Mouse (Mus musculus) liver, postnatal 0 days (tissue): Measurements from ENCODE around the gene Osbp. TPM values are rescaled to one million over a fixed set of nuclear protein-coding genes. Genes with fewer than 3 reads are reported as not detected.

ENCODE experiments used
- ATAC-seq: fragments of 200-750 bp; cut with Nextera tagmentation; 2 replicates; pipeline ENCODE4 v1.8.0; 2017; ENCODE audit warnings: mild to moderate bottlenecking, moderate library complexity
- DNase-seq: peaks from one replicate; pipeline ENCODE4 v3.0.0-alpha.2; 2016
- H3K27ac ChIP-seq: fragments of 300-500 bp; sonication (generic); 2 replicates; pipeline ENCODE4 v1.5.1; 2014; ENCODE audit warnings: antibody characterized with exemption, moderate library complexity, mild to moderate bottlenecking, low read depth
- H3K27me3 ChIP-seq: fragments of 300-500 bp; sonication (generic); 2 replicates; pipeline ENCODE4 v1.6.1; 2014; ENCODE audit warnings: low read length, control low read depth, mixed read lengths; ENCODE audit not compliant: insufficient read depth
- H3K36me3 ChIP-seq: fragments of 300-500 bp; sonication (generic); replicated peaks from 2 replicates; pipeline ENCODE4 v1.6.1; 2014; ENCODE audit warnings: mild to moderate bottlenecking, control low read depth, low read length, moderate library complexity, mixed read lengths; ENCODE audit not compliant: insufficient read depth
- H3K4me1 ChIP-seq: fragments of 300-500 bp; sonication (generic); 2 replicates; pipeline ENCODE4 v1.6.1; 2014; ENCODE audit warnings: antibody characterized with exemption, mild to moderate bottlenecking, control low read depth; ENCODE audit not compliant: insufficient read depth
- H3K4me2 ChIP-seq: fragments of 300-500 bp; sonication (generic); 2 replicates; pipeline ENCODE4 v1.6.1; 2014; ENCODE audit warnings: low read depth, mild to moderate bottlenecking, low read length, moderate library complexity, mixed read lengths
- H3K4me3 ChIP-seq: fragments of 300-500 bp; sonication (generic); 2 replicates; pipeline ENCODE4 v1.5.1; 2014; ENCODE audit warnings: low read depth, low read length
- H3K9ac ChIP-seq: fragments of 300-500 bp; sonication (generic); replicated peaks from 2 replicates; pipeline ENCODE4 v1.6.1; 2014; ENCODE audit warnings: mild to moderate bottlenecking, moderate library complexity
- H3K9me3 ChIP-seq: fragments of 300-500 bp; sonication (generic); 2 replicates; pipeline ENCODE4 v1.6.1; 2016; ENCODE audit warnings: mild to moderate bottlenecking, control low read depth, low read length, mixed read lengths
- CTCF ChIP-seq: sonication (generic); IDR thresholded peaks from 2 replicates; pipeline ENCODE4 v1.5.1; 2016; ENCODE audit warnings: antibody characterized with exemption, low read depth
- EP300 ChIP-seq: IDR thresholded peaks from 2 replicates; pipeline ENCODE4 v1.6.1; 2016; ENCODE audit warnings: antibody characterized with exemption, low read depth, mild to moderate bottlenecking
- WGBS: fragments of 180-500 bp; shearing (Covaris S2); extraction: QIAGEN DNeasy Blood & Tissue Kit; methylation state at CpG from one replicate; pipeline ENCODE4 v1.1.7; 2014; ENCODE audit not compliant: insufficient replicate concordance; 5-methylcytosine and 5-hydroxymethylcytosine counted together
- polyA plus RNA-seq: library from polyadenylated mRNA; unstranded; fragments of >200 nt; fragmentation: Nextera tagmentation; extraction: Ambion mirVana; gene quantifications from 2 replicates; pipeline ENCODE4 v1.2.1, GENCODE M21; 2015

Osbp gene
- polyA plus RNA-seq, 1 experiment from 2014 or later, result 2.7 TPM

DNA sequence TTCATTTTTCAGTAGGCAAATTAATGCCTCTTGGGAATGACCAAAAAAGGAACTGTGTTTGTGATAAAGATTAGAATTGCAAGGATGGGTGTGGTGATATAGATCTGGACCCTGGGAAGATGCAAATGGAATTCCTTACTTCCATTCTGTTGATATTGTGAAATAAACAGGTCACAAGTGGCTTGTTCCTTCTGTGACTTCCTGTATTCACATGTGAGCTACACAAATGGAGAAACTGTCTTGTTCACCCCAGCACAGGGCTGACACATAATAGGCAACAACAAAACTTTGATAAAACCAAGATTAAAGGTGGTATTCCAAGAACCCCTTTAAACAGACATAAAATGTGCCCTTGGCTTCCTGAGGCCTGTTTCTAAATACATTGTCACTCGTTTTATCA lies 15.9 kb upstream of the Osbp start:
- no peak for TF ChIP-seq EP300
- TF ChIP-seq CTCF, result no peak
- Histone ChIP-seq H3K9ac (no peak overlapping the region), H3K4me1 (no peaks in the 10 kb centered on the region), H3K4me3 (no peak overlapping the region), H3K27ac (no peak overlapping the region), H3K4me2 (no peak overlapping the region), H3K9me3 (no peaks in the 10 kb centered on the region), H3K27me3 (no peaks in the 10 kb centered on the region), H3K36me3 (peaks cover 8% of the 10 kb centered on the region; the same call in 1 of the 2 replicates)
- no peak for DNase-seq
- WGBS, result 47% methylated on average over 1 of the region's 1 CpGs
- no peak for ATAC-seq

DNA sequence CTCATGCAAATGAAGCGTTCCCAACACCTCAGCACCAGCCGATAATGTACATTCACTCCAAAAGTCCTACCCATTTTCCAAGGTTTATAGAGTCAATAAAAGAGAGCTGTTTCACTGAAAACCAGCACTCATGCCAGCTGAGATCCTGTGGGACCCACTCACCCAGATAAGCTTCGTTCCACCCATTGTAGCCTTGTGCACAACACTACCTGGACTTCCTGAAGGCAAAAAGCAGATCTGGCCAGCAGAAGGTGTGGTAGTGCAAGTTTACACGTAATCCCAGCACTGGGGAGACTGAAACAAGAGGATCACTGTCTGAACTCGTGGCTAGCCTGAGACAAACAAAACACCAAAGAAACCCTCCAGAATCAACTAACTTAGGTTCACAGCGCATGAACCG lies 15.0 kb upstream of the Osbp start:
- H3K4me3 ChIP-seq, result no peak overlapping the region
- WGBS, result 65% methylated on average over 7 of the region's 7 CpGs
- H3K9ac ChIP-seq, result no peak overlapping the region
- H3K4me1 ChIP-seq, result no peaks in the 10 kb centered on the region
- no peak for TF ChIP-seq EP300
- TF ChIP-seq CTCF, result no peak
- no peaks in the 10 kb centered on the region for H3K9me3 ChIP-seq
- DNase-seq, result no peak
- H3K27me3 ChIP-seq, result no peaks in the 10 kb centered on the region
- no peak for ATAC-seq
- H3K27ac ChIP-seq, result no peak overlapping the region
- H3K36me3 ChIP-seq, result peaks cover 1% of the 10 kb centered on the region; the same call in 1 of the 2 replicates
- no peak overlapping the region for H3K4me2 ChIP-seq

DNA sequence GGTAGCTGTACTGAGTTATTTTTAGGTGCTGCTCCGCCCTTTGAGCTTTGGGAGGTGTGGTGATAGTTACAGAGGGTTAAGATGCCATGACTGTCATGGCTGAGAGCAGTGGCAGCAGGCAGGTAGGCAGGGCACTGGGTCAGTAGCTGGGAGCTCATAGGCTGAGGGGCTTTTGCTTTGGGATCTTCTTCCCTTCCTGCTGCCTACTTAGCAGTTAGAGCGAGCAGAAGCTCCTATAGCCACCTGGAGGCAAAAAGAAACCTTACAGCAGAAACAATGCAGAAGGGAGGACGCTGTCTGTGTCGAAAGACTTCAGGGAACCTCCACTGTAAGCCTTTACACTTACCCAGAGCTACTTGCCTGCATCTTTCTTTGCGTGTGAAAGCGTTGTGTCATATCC lies 11.5 kb upstream of the Osbp start:
- Histone ChIP-seq H3K36me3 (no peaks in the 10 kb centered on the region), H3K4me2 (no peak overlapping the region), H3K4me1 (no peaks in the 10 kb centered on the region), H3K27me3 (no peaks in the 10 kb centered on the region), H3K4me3 (no peak overlapping the region), H3K9me3 (no peaks in the 10 kb centered on the region), H3K27ac (no peak overlapping the region), H3K9ac (no peak overlapping the region)
- no peak for ATAC-seq
- 42% methylated on average over 6 of the region's 6 CpGs for WGBS
- no peak for DNase-seq
- no peak for TF ChIP-seq EP300
- no peak for TF ChIP-seq CTCF

DNA sequence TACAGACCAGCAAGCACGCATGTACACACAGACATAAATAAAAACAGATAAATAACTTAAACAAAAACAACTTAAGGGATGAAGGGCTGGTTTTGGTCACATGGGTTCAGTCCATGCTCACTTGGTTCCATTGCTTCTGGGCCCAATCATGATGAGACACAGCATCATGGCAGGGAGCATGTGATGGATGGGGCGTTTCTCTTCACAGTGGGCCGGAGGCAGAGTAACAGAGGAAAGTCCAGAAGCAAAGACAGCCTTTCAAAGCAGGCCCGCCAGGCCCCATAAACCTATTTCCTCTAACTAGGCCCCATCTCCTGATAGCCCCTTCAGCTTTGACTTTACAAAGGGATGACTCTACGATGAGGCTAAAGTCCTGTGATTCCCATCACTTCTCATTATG lies 9.1 kb upstream of the Osbp start:
- Histone ChIP-seq H3K4me1 (no peaks in the 10 kb centered on the region), H3K4me2 (no peak overlapping the region), H3K4me3 (no peak overlapping the region), H3K27me3 (no peaks in the 10 kb centered on the region), H3K9me3 (no peaks in the 10 kb centered on the region), H3K27ac (no peak overlapping the region), H3K9ac (no peak overlapping the region), H3K36me3 (no peaks in the 10 kb centered on the region)
- TF ChIP-seq CTCF (no peak), EP300 (no peak)
- DNase-seq, result no peak
- ATAC-seq, result no peak
- WGBS, result 86% methylated on average over 5 of the region's 5 CpGs

DNA sequence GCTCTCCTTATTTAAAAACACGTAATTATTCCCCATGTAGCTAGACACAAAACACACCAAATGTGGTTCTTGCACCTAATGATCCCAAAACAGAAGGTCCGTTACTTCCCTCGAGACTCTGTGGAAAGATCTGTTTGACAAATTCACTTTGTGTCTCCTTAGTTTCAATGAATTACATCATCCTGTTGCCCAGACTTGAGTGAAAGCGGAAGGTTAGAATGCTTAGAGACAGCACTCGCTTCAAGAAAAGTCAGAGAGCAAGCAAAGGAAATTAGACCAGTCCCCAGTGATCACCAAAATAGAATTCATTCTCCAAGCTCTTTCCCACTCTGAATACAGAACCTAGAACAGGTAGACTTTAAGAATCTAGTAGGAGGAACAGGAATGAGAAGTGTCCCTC lies 8.3 kb upstream of the Osbp start:
- TF ChIP-seq EP300 (no peak), CTCF (no peak)
- H3K4me1 ChIP-seq, result no peaks in the 10 kb centered on the region
- DNase-seq, result no peak
- H3K9ac ChIP-seq, result no peak overlapping the region
- H3K4me3 ChIP-seq, result no peak overlapping the region
- no peaks in the 10 kb centered on the region for H3K9me3 ChIP-seq
- H3K27ac ChIP-seq, result no peak overlapping the region
- no peak overlapping the region for H3K4me2 ChIP-seq
- H3K36me3 ChIP-seq, result no peaks in the 10 kb centered on the region
- no peak for ATAC-seq
- no peaks in the 10 kb centered on the region for H3K27me3 ChIP-seq
- 75% methylated on average over 5 of the region's 5 CpGs for WGBS

DNA sequence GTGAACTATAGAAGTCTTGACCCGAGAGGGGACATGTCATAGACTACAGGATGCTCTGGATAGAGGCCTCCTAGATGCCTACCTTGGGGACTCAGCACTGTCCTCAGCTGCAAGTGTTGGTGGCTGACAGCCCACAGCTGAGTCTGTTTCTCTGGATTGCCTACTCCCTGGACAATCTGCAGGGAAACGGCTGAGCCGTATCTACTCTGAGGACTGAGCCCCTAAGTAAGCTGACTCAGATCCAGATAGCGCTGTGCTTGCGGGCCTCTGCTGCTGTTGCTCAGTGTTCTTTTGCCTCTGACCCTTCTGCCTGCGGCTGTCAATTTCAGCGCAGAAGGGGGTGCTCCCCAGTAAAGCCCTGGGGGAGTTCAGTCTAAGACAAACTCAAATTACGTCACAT lies 7.9 kb upstream of the Osbp start:
- TF ChIP-seq EP300 (no peak), CTCF (no peak)
- Histone ChIP-seq H3K27ac (no peak overlapping the region), H3K27me3 (no peaks in the 10 kb centered on the region), H3K4me3 (no peak overlapping the region), H3K9ac (no peak overlapping the region), H3K36me3 (no peaks in the 10 kb centered on the region), H3K4me1 (no peaks in the 10 kb centered on the region), H3K4me2 (no peak overlapping the region), H3K9me3 (no peaks in the 10 kb centered on the region)
- WGBS, result 77% methylated on average over 8 of the region's 8 CpGs
- DNase-seq (no peak), ATAC-seq (no peak)

DNA sequence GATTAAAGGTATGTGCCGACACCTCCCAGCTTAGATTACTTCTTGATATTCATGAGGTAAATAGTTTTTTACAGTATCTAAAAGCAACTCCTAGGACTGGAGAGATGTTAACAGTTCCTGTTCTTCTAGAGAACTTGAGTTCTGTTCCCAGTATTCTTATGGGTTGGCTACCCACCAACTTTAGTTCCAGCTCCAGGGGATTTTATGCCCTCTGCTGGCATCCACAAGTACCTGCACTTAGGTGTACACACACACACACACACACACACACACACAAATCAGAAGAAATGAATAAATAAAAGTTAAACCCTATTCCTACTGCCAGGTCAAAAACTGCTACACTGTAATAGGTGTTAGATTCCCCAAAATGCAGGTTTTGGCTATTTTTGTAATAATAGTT lies 1.5 kb upstream of the Osbp start:
- peak overlapping the region; percentile 49 for H3K4me3 ChIP-seq

More for the DNA sequence above, 1.5 kb upstream of the Osbp start:
- 97% methylated on average over 1 of the region's 1 CpGs for WGBS
- DNase-seq (no peak), ATAC-seq (no peak)
- Histone ChIP-seq H3K27ac (peak overlapping the region; percentile 86), H3K4me1 (peaks cover 13% of the 10 kb centered on the region), H3K36me3 (no peaks in the 10 kb centered on the region; the same call in 1 of the 2 replicates), H3K9ac (no peak overlapping the region), H3K4me2 (peak overlapping the region; percentile 86), H3K27me3 (no peaks in the 10 kb centered on the region), H3K9me3 (no peaks in the 10 kb centered on the region)
- TF ChIP-seq CTCF (peak; percentile 36; the same call in 1 of the 2 replicates), EP300 (no peak)
